Mouse (Mus musculus) limb, embryonic 15.5 days (tissue): ENCODE results near the gene Scrg1. TPM values are rescaled to one million over a fixed set of nuclear protein-coding genes. Genes with fewer than 3 reads are reported as not detected.
"Not testable (repeated sequence)": the region's sequence is repeated elsewhere in the genome, so short reads cannot be mapped to it uniquely, and the experiment has no call there.

Experiments used
- ATAC-seq: fragments of 200-750 bp; cut with Nextera tagmentation; 2 replicates; pipeline ENCODE4 v1.8.0; 2017; ENCODE audit warnings: low read depth, moderate TSS enrichment; ENCODE audit not compliant: insufficient number of reproducible peaks, low FRiP score, low TSS enrichment
- H3K27ac ChIP-seq: fragments of 300-500 bp; sonication (generic); 2 replicates; pipeline ENCODE4 v1.5.1; 2015; ENCODE audit warnings: moderate library complexity, mild to moderate bottlenecking, inconsistent platforms
- H3K27me3 ChIP-seq: fragments of 300-500 bp; sonication (generic); 2 replicates; pipeline ENCODE4 v1.6.1; 2015; ENCODE audit warnings: inconsistent platforms
- H3K36me3 ChIP-seq: fragments of 300-500 bp; sonication (generic); 2 replicates; pipeline ENCODE4 v1.6.1; 2015; ENCODE audit warnings: inconsistent platforms
- H3K4me1 ChIP-seq: fragments of 300-500 bp; sonication (generic); 2 replicates; pipeline ENCODE4 v1.6.1; 2015; ENCODE audit warnings: inconsistent platforms
- H3K4me2 ChIP-seq: fragments of 300-500 bp; sonication (generic); 2 replicates; pipeline ENCODE4 v1.6.1; 2015; ENCODE audit warnings: mild to moderate bottlenecking, inconsistent platforms
- H3K4me3 ChIP-seq: fragments of 300-500 bp; sonication (generic); 2 replicates; pipeline ENCODE4 v1.5.1; 2015; ENCODE audit warnings: mild to moderate bottlenecking, inconsistent platforms
- H3K9ac ChIP-seq: fragments of 300-500 bp; sonication (generic); 2 replicates; pipeline ENCODE4 v1.6.1; 2015; ENCODE audit warnings: inconsistent platforms
- H3K9me3 ChIP-seq: fragments of 300-500 bp; sonication (generic); 2 replicates; pipeline ENCODE4 v1.6.1; 2016; ENCODE audit warnings: inconsistent platforms
- WGBS: fragments of 180-500 bp; shearing (Covaris S2); methylation state at CpG from one replicate; pipeline ENCODE4 v1.1.7; 2015; 5-methylcytosine and 5-hydroxymethylcytosine counted together
- polyA plus RNA-seq: library from polyadenylated mRNA; unstranded; fragments of >200 nt; fragmentation: Nextera tagmentation; extraction: Ambion mirVana; gene quantifications from 2 replicates; pipeline ENCODE4 v1.2.1, GENCODE M21; 2015

Scrg1 gene
- polyA plus RNA-seq, 1 experiment from 2014 or later: 26.3 TPM

- Histone ChIP-seq H3K4me1 (peaks cover 6% of the 10 kb centered on the region), H3K36me3 (no peaks in the 10 kb centered on the region), H3K4me2 (peak overlapping the region; percentile 84), H3K4me3 (peak overlapping the region; percentile 82), H3K9ac (peak overlapping the region; percentile 48), H3K27ac (peak overlapping the region; percentile 96), H3K27me3 (no peaks in the 10 kb centered on the region), H3K9me3 (no peaks in the 10 kb centered on the region)
- WGBS: under 1% methylated on average over 25 of the region's 25 CpGs
- ATAC-seq: no peak
Measured at GRCm38 (mm10) chr8:57488312-57488765, 32.6 kb downstream of the Scrg1 start.

- peaks cover 6% of the 10 kb centered on the region for H3K4me1 ChIP-seq
- WGBS: 97% methylated on average over 1 of the region's 1 CpGs
- no peak overlapping the region for H3K4me2 ChIP-seq
- no peaks in the 10 kb centered on the region for H3K27me3 ChIP-seq
- H3K9me3 ChIP-seq: no peaks in the 10 kb centered on the region
- no peak overlapping the region for H3K9ac ChIP-seq
- H3K4me3 ChIP-seq: no peak overlapping the region
- H3K27ac ChIP-seq: no peak overlapping the region
- H3K36me3 ChIP-seq: no peaks in the 10 kb centered on the region
- ATAC-seq: no peak
Measured at GRCm38 (mm10) chr8:57489366-57489765, 33.6 kb downstream of the Scrg1 start.

GRCm38 (mm10) chr8:57489896-57490295 lies 34.2 kb downstream of the Scrg1 start:
- Histone ChIP-seq H3K9me3 (no peaks in the 10 kb centered on the region), H3K4me2 (no peak overlapping the region), H3K27ac (no peak overlapping the region), H3K36me3 (no peaks in the 10 kb centered on the region), H3K27me3 (no peaks in the 10 kb centered on the region), H3K4me1 (peaks cover 6% of the 10 kb centered on the region), H3K4me3 (no peak overlapping the region), H3K9ac (no peak overlapping the region)
- no peak for ATAC-seq

- Histone ChIP-seq H3K9ac (no peak overlapping the region), H3K4me2 (no peak overlapping the region), H3K36me3 (no peaks in the 10 kb centered on the region), H3K9me3 (no peaks in the 10 kb centered on the region), H3K4me3 (no peak overlapping the region), H3K27ac (no peak overlapping the region), H3K4me1 (no peaks in the 10 kb centered on the region), H3K27me3 (no peaks in the 10 kb centered on the region)
- no peak for ATAC-seq
- WGBS: 89% methylated on average over 4 of the region's 4 CpGs
Measured at GRCm38 (mm10) chr8:57491873-57492272, 36.1 kb downstream of the Scrg1 start.

GRCm38 (mm10) chr8:57498494-57498846 lies 42.7 kb downstream of the Scrg1 start:
- Histone ChIP-seq H3K27me3 (no peaks in the 10 kb centered on the region), H3K36me3 (no peaks in the 10 kb centered on the region), H3K27ac (no peak overlapping the region), H3K4me2 (peak overlapping the region; percentile 14; the same call in 1 of the 2 replicates), H3K9ac (no peak overlapping the region), H3K4me3 (no peak overlapping the region), H3K4me1 (peaks cover 10% of the 10 kb centered on the region), H3K9me3 (no peaks in the 10 kb centered on the region)
- WGBS: 38% methylated on average over 8 of the region's 8 CpGs
- no peak for ATAC-seq

- Histone ChIP-seq H3K4me2 (peak overlapping the region; percentile 14; the same call in 1 of the 2 replicates), H3K27ac (no peak overlapping the region), H3K4me1 (peaks cover 10% of the 10 kb centered on the region), H3K9me3 (no peaks in the 10 kb centered on the region), H3K36me3 (no peaks in the 10 kb centered on the region), H3K27me3 (no peaks in the 10 kb centered on the region), H3K9ac (no peak overlapping the region), H3K4me3 (no peak overlapping the region)
- WGBS: 39% methylated on average over 17 of the region's 17 CpGs
- no peak for ATAC-seq
Measured at GRCm38 (mm10) chr8:57498847-57499511, 43.3 kb downstream of the Scrg1 start.

- no peak for ATAC-seq
- Histone ChIP-seq H3K27ac (no peak overlapping the region), H3K9me3 (no peaks in the 10 kb centered on the region), H3K9ac (no peak overlapping the region), H3K27me3 (no peaks in the 10 kb centered on the region), H3K36me3 (no peaks in the 10 kb centered on the region), H3K4me2 (no peak overlapping the region), H3K4me3 (no peak overlapping the region), H3K4me1 (peaks cover 7% of the 10 kb centered on the region)
- 47% methylated on average over 5 of the region's 5 CpGs for WGBS
Measured at GRCm38 (mm10) chr8:57503641-57504040, 47.9 kb downstream of the Scrg1 start.

GRCm38 (mm10) chr8:57505500-57505899 lies 49.8 kb downstream of the Scrg1 start:
- H3K4me3 ChIP-seq, H3K4me2 ChIP-seq, H3K36me3 ChIP-seq, H3K4me1 ChIP-seq, H3K9ac ChIP-seq, H3K27me3 ChIP-seq, H3K9me3 ChIP-seq, ATAC-seq, H3K27ac ChIP-seq: not testable (repeated sequence)
- 84% methylated on average over 1 of the region's 1 CpGs for WGBS

- Histone ChIP-seq H3K27me3 (no peaks in the 10 kb centered on the region), H3K9me3 (no peaks in the 10 kb centered on the region), H3K4me3 (no peak overlapping the region), H3K9ac (no peak overlapping the region), H3K36me3 (no peaks in the 10 kb centered on the region), H3K4me1 (no peaks in the 10 kb centered on the region; the same call in 1 of the 2 replicates), H3K27ac (no peak overlapping the region), H3K4me2 (no peak overlapping the region)
- WGBS: 89% methylated on average over 4 of the region's 4 CpGs
- no peak for ATAC-seq
Measured at GRCm38 (mm10) chr8:57507556-57508063, 51.9 kb downstream of the Scrg1 start.

- no peak overlapping the region for H3K27ac ChIP-seq
- WGBS: 72% methylated on average over 4 of the region's 4 CpGs
- H3K4me1 ChIP-seq: no peaks in the 10 kb centered on the region; the same call in 1 of the 2 replicates
- H3K4me3 ChIP-seq: no peak overlapping the region
- no peak overlapping the region for H3K4me2 ChIP-seq
- H3K9me3 ChIP-seq: no peaks in the 10 kb centered on the region
- no peaks in the 10 kb centered on the region for H3K27me3 ChIP-seq
- no peak overlapping the region for H3K9ac ChIP-seq
- ATAC-seq: no peak
- H3K36me3 ChIP-seq: no peaks in the 10 kb centered on the region
Measured at GRCm38 (mm10) chr8:57508657-57509056, 52.9 kb downstream of the Scrg1 start.

- ATAC-seq: no peak
- WGBS: 1% methylated on average over 31 of the region's 31 CpGs
Measured at GRCm38 (mm10) chr8:57510791-57511315, 55.1 kb downstream of the Scrg1 start.

GRCm38 (mm10) chr8:57511316-57512118 lies 55.8 kb downstream of the Scrg1 start, which contains the start of gene Hmgb2:
Gene Hmgb2, plus strand, starts transcription at chr8:57511907.
- Histone ChIP-seq H3K36me3 (0 out of 2 replicates have a peak, but pooled peaks cover 7% of the 10 kb centered on the region), H3K27ac (peak within 1 kb of the TSS; percentile 100), H3K9ac (peak within 1 kb of the TSS; percentile 100), H3K4me3 (peak within 1 kb of the TSS; percentile 86), H3K9me3 (no peaks in the 10 kb centered on the region), H3K4me2 (peak within 1 kb of the TSS; percentile 94), H3K27me3 (no peaks in the 10 kb centered on the region), H3K4me1 (no peaks in the 10 kb centered on the region; the same call in 1 of the 2 replicates)
- under 1% methylated on average over 63 of the region's 63 CpGs for WGBS
- ATAC-seq: peak; percentile 100

More at GRCm38 (mm10) chr8:57510791-57511315, 55.1 kb downstream of the Scrg1 start:
- no peaks in the 10 kb centered on the region for H3K9me3 ChIP-seq
- H3K4me2 ChIP-seq: peak overlapping the region; percentile 94
- H3K27ac ChIP-seq: peak overlapping the region; percentile 86
- peak overlapping the region; percentile 86 for H3K4me3 ChIP-seq
- no peaks in the 10 kb centered on the region; the same call in 1 of the 2 replicates for H3K4me1 ChIP-seq
- H3K36me3 ChIP-seq: 0 out of 2 replicates have a peak, but pooled peaks cover 2% of the 10 kb centered on the region
- no peaks in the 10 kb centered on the region for H3K27me3 ChIP-seq
- peak overlapping the region; percentile 69 for H3K9ac ChIP-seq
